20 mouse cellular contexts compared by ENCODE assay signal in the genomic region with DNA sequence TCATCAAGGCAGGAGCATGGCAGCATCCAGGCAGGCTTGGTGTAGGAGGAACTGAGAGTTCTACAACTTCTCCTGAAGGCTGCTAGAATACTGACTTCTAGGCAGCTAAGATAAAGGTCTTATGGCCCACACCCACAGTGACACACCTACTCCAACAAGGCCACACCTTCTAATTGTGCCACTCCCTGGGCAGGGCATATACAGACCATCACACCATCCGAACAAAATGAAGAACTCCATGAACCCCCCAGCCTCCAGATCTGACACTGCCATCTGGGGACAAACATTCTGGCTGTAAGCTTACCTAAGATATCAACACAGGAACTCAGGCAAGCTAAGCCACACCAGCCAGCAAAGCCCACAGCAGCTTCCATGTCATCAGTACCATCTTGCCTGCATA. TPM values are rescaled to one million over a fixed set of nuclear protein-coding genes. Genes with fewer than 3 reads are reported as not detected.
DNase-seq lines count a peak whose midpoint lies in the region; ATAC-seq and TF ChIP-seq lines count a peak whose summit lies in the region.
"Had no signal": no experiment of that assay in that cellular context is flagged by ENCODE, and none has a peak within 500 bp of the region (broad histone marks: within the 10 kb centered on the region; RNA-seq: fewer than 3 reads in every experiment).

No protein-coding gene starts in this region.

- H3K4me2 ChIP-seq in liver, embryonic 15.5 days, result peak overlapping the region; percentile 59
- no peak overlapping the region for H3K4me2 ChIP-seq in midbrain, postnatal 0 days (ENCODE audit: low read depth, low read length, poor library complexity, severe bottlenecking)
- H3K4me2 ChIP-seq: forebrain, embryonic 12.5 days had no signal

- TF ChIP-seq CTCF in midbrain, postnatal 0 days (IDR thresholded peaks at IDR 0.05), result no peak

- peak overlapping the region; percentile 69 for H3K27ac ChIP-seq in liver, embryonic 15.5 days (replicated peaks)
- H3K27ac ChIP-seq in midbrain, postnatal 0 days (ENCODE audit: low read depth, low read length), result no peak overlapping the region
- H3K27ac ChIP-seq: forebrain, embryonic 12.5 days; heart, adult 2 months; left cerebral cortex, adult 2 months had no signal

- no peaks in the 10 kb centered on the region for H3K27me3 ChIP-seq in liver, embryonic 15.5 days
- no peaks in the 10 kb centered on the region for H3K27me3 ChIP-seq in midbrain, postnatal 0 days (ENCODE audit: insufficient read depth, low read length)
- H3K27me3 ChIP-seq: forebrain, embryonic 12.5 days had no signal

- H3K36me3 ChIP-seq in liver, embryonic 15.5 days (replicated peaks), result no peaks in the 10 kb centered on the region
- H3K36me3 ChIP-seq in midbrain, postnatal 0 days (ENCODE audit: insufficient read depth, low read length), result no peaks in the 10 kb centered on the region
- H3K36me3 ChIP-seq: forebrain, embryonic 12.5 days had no signal

- no peaks in the 10 kb centered on the region for H3K9me3 ChIP-seq in liver, embryonic 15.5 days (replicated peaks)
- no peaks in the 10 kb centered on the region for H3K9me3 ChIP-seq in midbrain, postnatal 0 days (ENCODE audit: low read length)
- H3K9me3 ChIP-seq: forebrain, embryonic 12.5 days; megakaryocyte, embryonic 14.5 days had no signal

- 0 out of 2 replicates have a peak overlapping the region, but pooled peaks have one; percentile 8 for H3K9ac ChIP-seq in liver, embryonic 15.5 days
- H3K9ac ChIP-seq in midbrain, postnatal 0 days (replicated peaks; ENCODE audit: low read length, poor library complexity, severe bottlenecking), result no peak overlapping the region
- H3K9ac ChIP-seq: forebrain, embryonic 12.5 days had no signal

- WGBS in liver, embryonic 15.5 days (ENCODE audit: insufficient replicate concordance), result 33% methylated on average over 1 of the region's 1 CpGs
- WGBS in midbrain, postnatal 0 days, result 100% methylated on average over 1 of the region's 1 CpGs

- peak overlapping the region; percentile 50 for H3K4me3 ChIP-seq in liver, embryonic 15.5 days (replicated peaks)
- H3K4me3 ChIP-seq in midbrain, postnatal 0 days (ENCODE audit: low read depth, low read length), result no peak overlapping the region
- H3K4me3 ChIP-seq: forebrain, embryonic 12.5 days; heart, adult 2 months; left cerebral cortex, adult 2 months; megakaryocyte, embryonic 14.5 days had no signal

- H3K4me1 ChIP-seq in liver, embryonic 15.5 days (replicated peaks), result peaks cover 76% of the 10 kb centered on the region
- H3K4me1 ChIP-seq in midbrain, postnatal 0 days (ENCODE audit: insufficient read depth, low read length), result no peaks in the 10 kb centered on the region
- H3K4me1 ChIP-seq: forebrain, embryonic 12.5 days had no signal

- DNase-seq in heart, adult 11 months, result peak; percentile 49
- DNase-seq in heart, postnatal 4 days, result no peak
- DNase-seq in midbrain, postnatal 0 days (ENCODE audit: low spot score), result no peak
- DNase-seq in left cerebral cortex, adult 18-20 months (ENCODE audit: low spot score in 2 of 2), result no peak
- no peak for DNase-seq in frontal cortex, postnatal 36 days (ENCODE audit: low spot score in 2 of 2)
- DNase-seq: cerebellum, adult 9-11 months; gastrocnemius, postnatal 10 days; heart, adult 2 months; kidney, postnatal 36 days; left cerebral cortex, postnatal 4 days; lung, postnatal 10 days; thymus, postnatal 14 days had no signal

- ATAC-seq in erythroid progenitor cell, adult 5-6 weeks (replicated peaks; ENCODE audit: low FRiP score, poor library complexity, severe bottlenecking), result peak; percentile 55
- peak; percentile 80 for ATAC-seq in liver, embryonic 15.5 days (ENCODE audit: insufficient read depth)
- no peak for ATAC-seq in midbrain, postnatal 0 days (ENCODE audit: low FRiP score)
- ATAC-seq: CD4-positive, CD25-positive, alpha-beta regulatory T cell, adult 4 months; midbrain, embryonic 16.5 days had no signal

RNA-seq across cellular contexts. Expression of gene Nop56, which starts 8.7 kb away (rescaled TPM):
- 10 to 100 TPM; 61.6 to 65.9 TPM for total RNA-seq in heart, postnatal 4 days (2021)
- 125 and 137 TPM in 2 replicates for total RNA-seq in erythroid progenitor cell, adult 5-6 weeks (2015; ENCODE audit: low replicate concordance)
- 121 and 150 TPM in 2 replicates for total RNA-seq in erythroid progenitor cell, adult 5-6 weeks (2017; ENCODE audit: low replicate concordance)
- polyA plus RNA-seq in liver, embryonic 15.5 days (2015; fragmentation: Nextera tagmentation; extraction: Ambion mirVana), result 140 and 149 TPM in 2 replicates
- total RNA-seq in midbrain, postnatal 0 days (2014; rRNA removed), result 104 and 139 TPM in 2 replicates
- 259 and 302 TPM in 2 replicates for polyA plus RNA-seq in midbrain, postnatal 0 days (2015; fragmentation: Nextera tagmentation; extraction: Ambion mirVana)
- 100 to 1,000 TPM; 114 to 135 TPM for total RNA-seq in left cerebral cortex, adult 18-20 months (2021)

RNA-seq across cellular contexts. Expression of gene Idh3b, which starts 18.8 kb away (rescaled TPM):
- 100 to 1,000 TPM; 439 to 476 TPM for total RNA-seq in heart, postnatal 4 days (2021)
- total RNA-seq in erythroid progenitor cell, adult 5-6 weeks (2015; ENCODE audit: low replicate concordance), result 64.6 and 87.9 TPM in 2 replicates
- 21.9 and 47.5 TPM in 2 replicates for total RNA-seq in erythroid progenitor cell, adult 5-6 weeks (2017; ENCODE audit: low replicate concordance)
- polyA plus RNA-seq in liver, embryonic 15.5 days (2015; fragmentation: Nextera tagmentation; extraction: Ambion mirVana), result 101 and 113 TPM in 2 replicates
- total RNA-seq in midbrain, postnatal 0 days (2014; rRNA removed), result 141 and 149 TPM in 2 replicates
- polyA plus RNA-seq in midbrain, postnatal 0 days (2015; fragmentation: Nextera tagmentation; extraction: Ambion mirVana), result 176 and 194 TPM in 2 replicates
- 100 to 1,000 TPM; 287 to 311 TPM for total RNA-seq in left cerebral cortex, adult 18-20 months (2021)

RNA-seq across cellular contexts. Expression of gene Ebf4, which starts 29.4 kb away (rescaled TPM):
- total RNA-seq in heart, postnatal 4 days (2021), result 1 to 10 TPM; 1.1 to 1.5 TPM
- total RNA-seq in erythroid progenitor cell, adult 5-6 weeks (2015; ENCODE audit: low replicate concordance), result not detected in 2 replicates
- total RNA-seq in erythroid progenitor cell, adult 5-6 weeks (2017; ENCODE audit: low replicate concordance), result 0.64 TPM in 1 of 2 replicates, not detected in the other
- polyA plus RNA-seq in liver, embryonic 15.5 days (2015; fragmentation: Nextera tagmentation; extraction: Ambion mirVana), result 0.12 and 0.16 TPM in 2 replicates
- total RNA-seq in midbrain, postnatal 0 days (2014; rRNA removed), result 17.2 and 22.5 TPM in 2 replicates
- polyA plus RNA-seq in midbrain, postnatal 0 days (2015; fragmentation: Nextera tagmentation; extraction: Ambion mirVana), result 6.3 and 6.7 TPM in 2 replicates
- total RNA-seq in left cerebral cortex, adult 18-20 months (2021), result 1 to 10 TPM; 7.4 to 8.2 TPM
- total RNA-seq: neutrophil, adult 5-6 weeks had no signal
- polyA plus RNA-seq: CD4-positive, CD25-positive, alpha-beta regulatory T cell, adult 4 months had no signal
